Mouse (Mus musculus): ENCODE results near the gene Ttc21a.

DNA sequence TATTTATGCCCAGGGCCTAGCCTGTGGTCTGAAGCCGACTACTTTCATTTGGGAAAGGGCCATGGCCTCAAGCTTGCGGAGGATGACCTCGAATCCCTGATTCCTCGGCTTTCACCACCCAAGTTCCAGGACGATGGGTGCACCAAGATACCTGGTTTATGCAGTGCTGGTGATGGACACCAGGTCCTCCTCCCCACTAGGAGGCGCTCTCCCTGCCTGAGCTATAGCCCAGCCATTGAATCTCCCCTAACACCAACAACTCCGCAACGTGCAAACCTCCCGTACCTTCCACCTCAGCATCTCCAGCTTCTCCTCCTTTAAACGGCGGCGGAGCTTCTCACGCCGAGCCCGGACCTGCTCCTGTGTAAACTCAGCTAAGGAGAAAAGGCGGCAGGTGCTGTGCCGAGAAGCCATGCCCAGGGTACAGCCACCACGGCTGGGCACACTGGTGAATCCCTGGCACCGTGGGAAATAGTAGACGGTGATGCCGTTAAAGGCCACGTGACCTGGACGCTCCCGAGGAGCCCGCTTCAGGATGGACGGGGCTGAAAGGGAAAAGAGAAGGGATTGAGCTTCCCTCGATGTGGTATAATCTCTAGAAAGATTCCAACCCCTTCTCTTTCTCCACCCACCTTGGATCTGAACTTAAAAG, 36.6 kb downstream of the Ttc21a start:
- peak; percentile 54; the same call in 1 of the 2 replicates for TF ChIP-seq CTCF (IDR thresholded peaks at IDR 0.05; ENCODE audit: borderline replicate concordance, insufficient read depth, low read depth, low read length)
- no peak for TF ChIP-seq POLR2A (IDR thresholded peaks at IDR 0.05; ENCODE audit: borderline replicate concordance, insufficient read depth, low read length)

Measured in cerebellum, adult 2 months (tissue).